Mouse (Mus musculus): ENCODE data around the gene Mvb12b.

GRCm38 (mm10) chr2:33683095-33683494, 204.7 kb downstream of the Mvb12b start:
- no peak for TF ChIP-seq FLI1 (IDR thresholded peaks at IDR 0.05; ENCODE audit: low read length)
- no peak for TF ChIP-seq GATA1 (IDR thresholded peaks at IDR 0.05; ENCODE audit: borderline replicate concordance, low read length)

All from megakaryocyte, embryonic 14.5 days (primary cell).